Mouse (Mus musculus) T-helper 1 cell (primary cell): ENCODE results near the gene Zfp62.

Source experiments
- in situ Hi-C: fragments of 300-600 bp; cut with MboI, MseI; formaldehyde crosslinking; loops from one replicate; pipeline ENCODE4 v1.15.1; 2025; ENCODE audit warnings: high pct_unique_total_duplicates

The Zfp62 gene

GRCm38 (mm10) chr11:49247255-49247654 lies 44.2 kb downstream of the Zfp62 start:
- in situ Hi-C loops, result loop anchor here (5.0 kb wide), 1 partner anchor 375 kb away; the partner anchor contains the start of gene Irgm1

GRCm38 (mm10) chr11:49248226-49248973 lies 45.3 kb downstream of the Zfp62 start:
- in situ Hi-C loops, result loop anchor here (5.0 kb wide), 1 partner anchor 376 kb away; the partner anchor contains the start of gene Irgm1

- in situ Hi-C loops, result loop anchor here (5.0 kb wide), 1 partner anchor 377 kb away; the partner anchor contains the start of gene Irgm1
Measured at GRCm38 (mm10) chr11:49248974-49249700, 46.0 kb downstream of the Zfp62 start.

GRCm38 (mm10) chr11:49249811-49250421 lies 46.8 kb downstream of the Zfp62 start:
- in situ Hi-C loops, result loop anchor here (5.0 kb wide), 1 partner anchor 378 kb away; the partner anchor contains the start of gene Irgm1

GRCm38 (mm10) chr11:49250422-49251379 lies 47.6 kb downstream of the Zfp62 start:
- in situ Hi-C loops, result no loop called here

- in situ Hi-C loops, result no loop called here
Measured at GRCm38 (mm10) chr11:49251380-49251761, 48.3 kb downstream of the Zfp62 start.

GRCm38 (mm10) chr11:49252048-49252447 lies 49.0 kb downstream of the Zfp62 start:
- in situ Hi-C loops, result no loop called here

GRCm38 (mm10) chr11:49253035-49253434 lies 49.9 kb downstream of the Zfp62 start:
- in situ Hi-C loops, result no loop called here

- in situ Hi-C loops, result no loop called here
Measured at GRCm38 (mm10) chr11:49259296-49259695, 56.2 kb downstream of the Zfp62 start.

GRCm38 (mm10) chr11:49259829-49260228 lies 56.7 kb downstream of the Zfp62 start:
- in situ Hi-C loops, result loop anchor here (5.0 kb wide), 2 partner anchors 63 to 143 kb away; no protein-coding TSS in a partner anchor

- in situ Hi-C loops, result loop anchor here (5.0 kb wide), 2 partner anchors 63 to 143 kb away; no protein-coding TSS in a partner anchor
Measured at GRCm38 (mm10) chr11:49260598-49261312, 57.7 kb downstream of the Zfp62 start.

- in situ Hi-C loops, result loop anchor here (5.0 kb wide), 2 partner anchors 64 to 144 kb away; no protein-coding TSS in a partner anchor
Measured at GRCm38 (mm10) chr11:49261313-49261855, 58.3 kb downstream of the Zfp62 start.

- in situ Hi-C loops, result loop anchor here (5.0 kb wide), 2 partner anchors 65 to 145 kb away; no protein-coding TSS in a partner anchor
Measured at GRCm38 (mm10) chr11:49262286-49262685, 59.2 kb downstream of the Zfp62 start.

- in situ Hi-C loops, result loop anchor here (5.0 kb wide), 2 partner anchors 66 to 146 kb away; no protein-coding TSS in a partner anchor
Measured at GRCm38 (mm10) chr11:49263149-49263548, 60.1 kb downstream of the Zfp62 start.

GRCm38 (mm10) chr11:49264081-49264480 lies 61.0 kb downstream of the Zfp62 start:
- in situ Hi-C loops, result loop anchor here (5.0 kb wide), 2 partner anchors 67 to 147 kb away; no protein-coding TSS in a partner anchor

- in situ Hi-C loops, result loop anchor here (5.0 kb wide), 2 partner anchors 67 to 147 kb away; no protein-coding TSS in a partner anchor
Measured at GRCm38 (mm10) chr11:49264622-49265021, 61.5 kb downstream of the Zfp62 start.

- in situ Hi-C loops, result no loop called here
Measured at GRCm38 (mm10) chr11:49265101-49265500, 62.0 kb downstream of the Zfp62 start.

GRCm38 (mm10) chr11:49266671-49267070 lies 63.6 kb downstream of the Zfp62 start:
- in situ Hi-C loops, result no loop called here

GRCm38 (mm10) chr11:49267316-49267715 lies 64.2 kb downstream of the Zfp62 start:
- in situ Hi-C loops, result no loop called here
